Mouse (Mus musculus) gastrocnemius, adult 18-20 months (tissue): ENCODE results near the gene Peli1. TPM values are rescaled to one million over a fixed set of nuclear protein-coding genes. Genes with fewer than 3 reads are reported as not detected.

ENCODE experiments used
- DNase-seq: peaks from one replicate; pipeline ENCODE4 v3.0.0; 2021; ENCODE audit warnings: low spot score
- total RNA-seq, 2 experiments: library from RNA; stranded (reverse); gene quantifications; 2 replicates each; pipeline ENCODE4 v1.2.3; 2021

Gene Peli1
- total RNA-seq, 2 experiments from 2014 or later = 8.5 to 13.4 TPM

DNA sequence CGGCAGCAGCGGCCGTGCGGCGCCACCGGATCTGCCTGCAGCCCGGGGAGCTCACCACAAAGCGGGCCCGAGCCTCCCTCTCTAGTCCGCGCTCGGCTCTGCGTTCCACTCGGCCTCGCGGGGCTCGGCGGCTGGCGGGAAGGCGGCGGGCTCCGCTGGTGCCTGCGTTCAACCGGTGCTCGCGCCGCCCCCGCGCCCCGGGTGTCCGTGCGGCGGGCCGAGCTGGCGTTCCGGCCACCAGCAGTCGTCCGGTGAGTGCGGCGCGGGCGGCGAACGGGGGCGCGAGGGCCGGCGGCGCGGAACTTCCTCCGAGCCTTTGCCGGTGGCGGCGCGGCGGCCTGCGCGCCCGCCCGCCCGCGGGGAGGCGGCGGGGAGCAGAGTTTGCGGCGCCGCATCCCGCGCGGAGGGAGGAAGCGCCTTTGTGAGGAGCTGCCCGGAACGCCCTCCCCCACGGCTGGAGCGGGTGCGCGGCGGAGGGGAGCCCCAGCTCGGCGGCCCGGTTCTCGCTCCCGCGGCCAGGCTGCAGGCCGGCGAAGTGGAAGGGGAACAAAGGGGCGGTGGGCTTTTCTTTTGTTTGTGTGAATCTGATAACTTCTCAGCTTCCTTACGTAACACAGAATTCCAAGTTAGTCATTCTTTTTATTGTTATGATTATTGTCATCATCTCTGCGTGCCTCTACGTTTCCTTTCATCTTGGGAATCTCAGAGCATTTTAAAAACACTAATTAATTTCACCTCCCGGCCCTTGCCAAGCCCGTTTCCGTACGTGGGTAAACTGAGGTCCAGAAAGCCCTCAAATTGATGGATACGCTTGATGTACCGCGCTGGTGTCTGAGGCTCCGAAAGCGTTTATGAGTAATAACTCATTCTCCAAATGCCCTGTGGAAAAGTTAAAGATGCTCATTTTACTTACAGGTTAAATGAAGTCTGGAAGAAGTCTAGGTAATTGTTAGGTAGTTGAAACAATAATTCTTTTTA, 626 bp downstream of the Peli1 start:
- peak; percentile 51 for DNase-seq

DNA sequence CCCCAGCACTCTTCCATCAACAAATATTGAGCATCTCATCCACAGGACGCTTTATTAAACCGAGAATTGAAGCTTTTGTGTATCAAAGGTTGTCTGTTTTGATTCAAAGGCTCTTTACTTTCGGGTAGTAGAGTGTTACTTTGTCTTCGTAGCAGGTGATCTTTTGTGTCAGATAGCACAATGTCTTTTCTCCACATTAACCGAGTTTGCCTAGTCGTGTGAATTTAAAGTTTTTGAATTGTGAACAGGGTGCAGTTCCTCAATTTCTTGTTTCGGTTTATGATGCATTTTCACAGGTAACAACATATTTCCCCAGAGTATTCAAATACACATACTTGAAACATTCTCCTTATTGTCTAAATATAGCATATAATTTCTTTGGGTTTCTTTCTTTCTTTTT, 1.5 kb downstream of the Peli1 start:
- no peak for DNase-seq

DNA sequence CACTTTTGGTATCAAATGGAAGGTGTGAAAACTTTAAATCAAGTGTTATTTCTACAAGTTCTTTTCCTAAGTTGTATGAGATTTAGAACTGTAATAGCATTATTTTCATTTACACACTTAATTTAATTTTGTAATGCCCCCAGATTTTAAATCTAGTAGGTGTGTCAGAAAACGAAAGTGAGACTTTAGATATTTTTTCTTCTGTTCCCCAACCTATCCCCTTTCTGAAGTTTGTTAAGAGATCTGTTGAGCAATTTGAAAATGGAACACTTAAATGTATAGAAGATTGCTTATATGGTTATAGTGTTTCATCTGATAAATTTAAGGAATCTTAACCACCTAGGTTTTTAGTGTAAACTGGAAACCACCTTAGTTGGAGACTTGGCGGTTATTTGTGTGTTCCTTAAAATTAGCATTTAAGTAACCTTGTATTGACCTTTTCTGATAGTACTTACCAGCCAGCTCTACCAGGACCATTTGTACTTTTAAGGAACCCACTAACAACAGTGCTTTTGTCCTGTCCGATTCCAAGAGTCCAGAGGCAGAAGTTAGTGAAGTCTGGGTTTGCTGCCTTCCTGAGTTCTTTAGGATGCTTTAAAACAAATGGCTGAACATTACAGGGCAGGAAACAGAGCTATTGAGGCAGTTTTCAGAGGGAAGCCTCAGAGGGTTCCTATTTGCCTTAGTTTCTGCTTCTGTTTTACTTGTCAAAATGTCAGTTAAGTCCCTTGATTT, 2.2 kb downstream of the Peli1 start:
- DNase-seq = no peak

DNA sequence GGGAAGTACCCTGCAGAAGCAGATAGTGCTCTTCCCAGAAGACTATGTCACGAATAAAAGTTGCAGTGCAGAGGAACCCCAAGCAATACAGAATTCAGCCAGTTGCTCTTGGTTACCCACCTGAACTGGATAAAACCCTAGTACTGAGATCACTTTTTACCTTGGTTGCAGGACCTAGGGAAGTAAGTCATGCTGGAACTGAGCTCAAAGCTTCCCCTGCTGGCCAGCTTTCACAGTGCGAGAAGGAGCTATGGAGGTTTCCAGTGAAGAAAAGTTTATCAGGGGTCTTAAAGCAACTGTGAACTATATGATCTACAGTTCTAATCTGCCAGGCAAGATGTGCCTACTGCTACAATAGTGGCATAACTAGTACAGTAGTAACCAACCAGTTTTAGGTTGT, 5.5 kb downstream of the Peli1 start:
- no peak for DNase-seq

DNA sequence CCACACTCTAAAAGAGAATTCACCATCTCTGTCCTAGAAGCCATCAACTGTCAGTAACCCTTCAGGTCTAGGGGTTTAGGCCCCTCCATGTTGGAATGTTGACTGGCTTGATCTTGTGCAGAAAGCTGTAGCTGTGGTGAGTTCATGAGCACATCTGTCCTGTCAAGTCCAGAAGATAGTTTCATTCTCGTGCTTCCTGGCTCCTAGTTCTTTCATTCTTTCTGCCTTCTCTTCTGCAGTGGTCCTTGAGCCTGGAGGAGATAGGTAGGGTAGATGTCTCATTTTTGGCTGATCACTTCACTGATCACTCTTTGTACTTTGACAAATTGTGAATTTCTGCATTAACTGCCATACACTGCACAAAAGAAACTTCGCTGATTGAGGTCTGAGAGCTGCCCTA, 7.4 kb downstream of the Peli1 start:
- DNase-seq = no peak

DNA sequence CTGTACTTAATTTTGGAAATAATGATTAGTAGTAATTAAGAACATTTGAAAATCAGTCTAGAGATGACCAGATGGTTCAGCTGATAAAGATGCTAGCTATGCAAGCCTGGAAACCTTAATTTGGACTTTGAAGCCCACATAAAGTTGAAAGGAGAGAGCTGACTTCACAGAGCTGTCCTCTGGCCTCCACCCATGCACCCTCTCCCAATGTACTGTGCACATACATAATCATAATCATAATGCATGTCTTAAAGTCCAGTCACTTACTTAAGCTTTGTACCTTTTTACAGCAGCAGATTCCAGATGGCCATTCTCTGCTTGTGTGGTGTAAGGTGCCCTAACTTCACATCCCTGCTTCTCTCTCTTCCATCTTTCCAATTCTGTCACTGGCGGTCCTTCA, 9.6 kb downstream of the Peli1 start:
- DNase-seq = no peak

DNA sequence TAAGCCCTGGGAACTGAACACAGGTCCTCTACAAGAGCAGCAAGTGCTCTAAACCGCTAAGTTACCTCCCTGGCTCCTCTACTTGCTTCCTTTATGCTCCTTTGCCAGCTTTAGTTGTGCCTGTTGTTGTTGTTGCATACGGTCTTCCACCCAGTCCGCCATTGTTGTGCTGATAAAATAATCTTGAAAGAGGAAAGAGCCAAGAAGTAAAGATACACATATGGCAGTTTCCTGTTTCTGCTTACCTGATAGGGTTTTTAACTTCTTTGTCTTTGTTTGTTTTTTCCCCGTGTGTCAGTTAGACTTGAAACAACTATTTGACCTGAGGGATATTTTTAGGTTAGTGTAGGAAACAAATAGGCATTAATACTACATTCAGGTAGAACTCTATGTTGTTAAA, 10.2 kb downstream of the Peli1 start:
- no peak for DNase-seq

DNA sequence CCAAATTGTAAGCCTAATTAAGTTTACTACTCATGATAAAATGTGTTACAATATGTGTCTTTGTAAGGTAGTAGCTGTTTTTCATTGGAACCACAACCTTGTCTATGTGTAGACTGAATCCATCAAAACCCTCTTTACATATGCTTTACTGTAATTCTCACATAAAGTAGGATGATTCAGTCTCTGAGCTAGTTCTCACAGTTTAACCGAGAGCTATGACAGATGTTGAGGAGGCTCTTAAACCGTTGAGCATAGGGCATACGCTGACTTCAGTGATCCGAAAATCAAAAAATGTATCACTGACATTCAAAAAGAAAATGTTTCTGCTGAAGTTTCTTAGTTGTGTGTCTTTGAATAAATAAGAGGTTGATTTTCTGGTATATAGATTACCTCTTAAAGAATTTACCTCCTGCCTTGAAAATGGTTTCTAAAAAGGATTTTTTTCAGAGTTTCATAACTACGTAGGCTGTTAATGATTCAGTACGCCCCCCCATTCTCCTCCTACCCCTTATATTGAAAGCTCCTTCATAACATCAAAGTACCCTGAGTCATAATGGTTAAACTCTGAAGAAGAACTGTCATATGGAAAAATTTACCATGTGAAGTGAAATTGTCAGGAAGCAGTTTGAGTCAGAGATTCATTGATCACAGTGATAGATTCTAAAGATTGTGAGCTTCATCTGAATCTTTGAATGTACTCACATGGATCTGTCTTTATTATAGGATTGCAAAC, 11.3 kb downstream of the Peli1 start:
- no peak for DNase-seq

DNA sequence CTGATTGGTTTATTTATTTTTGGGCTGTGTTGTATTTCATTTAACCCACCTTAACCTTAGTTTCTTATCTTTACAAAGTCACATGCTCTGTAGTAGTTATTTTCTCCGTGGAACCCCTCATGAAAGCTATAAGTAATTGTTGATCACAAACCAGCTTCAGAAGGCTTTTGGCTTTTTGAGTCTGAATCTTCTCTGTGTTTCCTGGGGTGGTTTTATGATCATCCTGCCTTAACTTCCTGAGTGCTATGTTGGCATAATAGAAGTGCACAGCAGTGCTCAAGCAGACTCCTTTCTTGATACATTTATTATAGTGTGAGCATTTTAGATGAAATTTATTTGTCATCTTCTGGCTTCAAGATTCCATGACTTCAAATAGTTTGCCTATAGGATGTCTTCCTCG, 12.1 kb downstream of the Peli1 start:
- DNase-seq = no peak

DNA sequence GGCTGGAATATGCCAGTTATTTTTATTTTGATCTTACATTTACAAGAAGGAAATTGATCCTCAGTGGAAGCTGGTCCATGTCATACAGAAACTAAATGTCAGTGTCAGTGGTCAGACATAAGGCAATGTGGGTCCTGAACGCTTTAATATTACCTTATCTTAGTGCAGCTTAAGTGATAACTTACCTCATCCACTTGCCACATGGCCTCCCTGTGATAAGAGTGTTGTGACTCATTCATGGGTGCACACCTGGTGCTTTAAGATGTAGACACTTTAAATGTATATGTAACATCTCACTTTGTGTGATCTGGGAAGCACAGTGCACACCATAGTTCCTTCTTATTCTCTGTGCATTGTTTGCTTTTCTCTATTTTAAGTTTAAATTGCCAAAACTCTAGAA, 14.3 kb downstream of the Peli1 start:
- DNase-seq = no peak

DNA sequence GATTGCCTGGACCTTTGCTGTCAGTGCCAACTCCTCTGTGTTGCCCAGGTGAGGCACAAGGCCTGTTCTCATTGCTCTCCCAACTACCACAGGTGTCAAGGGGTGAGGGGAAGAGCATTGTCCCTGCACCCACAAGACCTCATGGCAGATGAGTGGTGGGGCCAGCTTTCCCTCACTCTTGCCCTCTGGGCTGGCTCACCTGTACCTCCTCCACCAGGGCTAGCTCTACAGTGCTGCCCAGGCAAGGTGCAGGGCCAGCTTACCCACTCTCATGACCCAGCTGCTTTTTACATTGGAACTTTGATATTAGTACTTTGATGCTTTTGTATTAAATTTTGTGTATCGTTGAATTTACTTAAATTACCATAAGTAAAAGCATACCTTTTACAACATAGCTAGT, 16.0 kb downstream of the Peli1 start:
- DNase-seq = no peak

DNA sequence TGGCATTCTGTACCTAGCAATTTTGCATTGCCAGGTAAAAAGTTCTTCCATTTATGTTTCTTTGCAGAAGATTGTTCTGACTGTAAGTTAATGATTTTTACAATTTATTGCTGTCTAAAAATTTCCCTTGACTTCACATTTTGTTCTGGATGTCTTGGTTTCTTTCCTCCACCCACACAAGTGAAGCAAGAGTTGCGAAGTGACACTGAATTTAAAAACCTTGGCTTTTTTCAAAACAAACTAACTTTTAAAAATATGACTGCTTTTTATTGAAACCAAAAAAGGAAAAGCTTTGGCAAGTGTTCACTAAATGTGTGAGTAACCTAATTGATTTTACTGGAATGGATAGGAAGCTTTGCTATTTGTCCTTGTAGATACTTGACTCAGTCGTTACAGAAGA, 18.2 kb downstream of the Peli1 start:
- DNase-seq = no peak

DNA sequence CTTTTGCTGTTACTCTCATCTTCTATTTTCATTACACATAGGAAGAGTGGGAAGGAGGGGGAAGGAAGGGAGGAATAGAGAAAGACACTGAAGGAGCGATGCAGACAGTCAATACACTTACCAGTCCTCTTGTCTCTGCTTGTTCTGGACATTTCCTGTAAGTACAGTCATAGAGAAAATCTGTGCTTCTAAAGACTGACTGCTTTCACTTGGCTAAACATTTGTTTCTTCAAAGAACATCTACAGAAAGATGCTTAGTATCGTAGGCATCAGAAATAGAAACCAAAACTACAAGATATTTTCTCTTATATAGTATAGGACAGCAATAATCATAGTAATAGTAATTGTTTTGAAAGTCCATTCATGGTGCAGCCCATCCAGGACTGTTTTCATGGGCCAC, 23.4 kb downstream of the Peli1 start:
- no peak for DNase-seq

DNA sequence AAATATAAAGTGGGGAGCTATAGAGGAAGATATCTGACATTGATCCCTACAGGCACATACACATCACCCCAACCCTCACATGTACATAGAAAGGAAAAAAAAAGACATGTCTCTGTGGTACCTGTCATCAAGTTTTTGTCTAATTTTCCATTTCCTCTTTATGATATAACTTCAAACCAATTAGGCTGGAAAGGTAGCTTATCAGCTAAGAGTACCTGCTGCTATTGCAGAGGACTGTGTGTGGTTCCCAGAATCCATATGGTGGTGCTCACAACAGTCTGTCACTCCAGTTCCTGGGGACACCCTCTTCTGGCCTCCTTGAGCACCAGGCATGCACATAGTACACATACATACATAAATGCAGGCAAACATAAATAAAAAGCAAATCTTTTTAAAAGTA, 24.7 kb downstream of the Peli1 start:
- DNase-seq = no peak

DNA sequence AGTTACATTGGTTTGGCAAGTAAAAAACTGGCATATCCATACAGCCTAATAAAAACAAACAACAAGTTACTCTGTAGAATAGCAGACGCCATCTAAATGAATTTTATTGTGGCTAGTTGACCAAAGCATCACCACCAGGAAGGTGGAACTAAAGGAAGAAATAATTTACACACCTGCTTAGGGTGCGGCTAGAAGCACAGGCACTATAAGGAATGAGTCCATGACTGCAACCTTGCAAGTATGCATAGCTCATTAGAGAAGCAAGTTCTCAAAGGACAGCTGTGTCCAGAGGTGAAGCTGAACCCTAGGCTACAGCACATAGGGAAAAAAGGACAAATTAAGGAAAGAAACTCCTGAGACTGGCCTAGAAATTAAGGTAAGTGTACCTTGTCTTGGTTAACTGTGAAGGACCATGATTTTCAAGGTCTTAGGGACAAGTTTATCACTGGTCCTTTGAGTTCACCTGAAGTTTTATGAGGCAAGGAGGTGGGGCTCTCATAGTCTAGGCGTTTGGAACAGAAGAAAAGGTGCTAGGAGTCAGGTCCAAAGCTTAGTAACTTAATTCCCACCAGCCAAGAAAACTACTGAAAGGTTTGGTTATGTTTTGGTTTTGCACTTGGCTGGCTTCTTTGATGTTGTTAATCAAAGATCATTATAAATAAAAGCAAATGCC, 25.7 kb downstream of the Peli1 start:
- no peak for DNase-seq

DNA sequence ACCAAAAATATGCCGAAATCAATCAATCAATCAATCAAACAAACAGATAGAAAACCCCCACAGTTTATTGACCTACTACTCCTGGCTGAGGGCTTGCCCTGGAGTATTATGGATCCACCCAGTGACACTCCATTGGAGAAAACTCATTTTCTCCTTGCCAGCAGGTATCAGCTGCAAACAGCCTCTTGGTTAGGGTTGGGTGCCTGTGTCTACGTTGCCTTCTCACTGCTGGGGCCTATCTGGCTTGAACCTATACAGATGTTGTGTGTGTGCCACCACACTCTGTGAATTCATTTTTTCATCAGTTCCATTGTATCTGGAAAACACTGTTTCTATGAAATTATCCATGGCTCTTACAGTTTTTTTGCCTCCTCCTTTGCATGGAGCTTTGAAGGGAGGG, 30.6 kb downstream of the Peli1 start:
- no peak for DNase-seq

DNA sequence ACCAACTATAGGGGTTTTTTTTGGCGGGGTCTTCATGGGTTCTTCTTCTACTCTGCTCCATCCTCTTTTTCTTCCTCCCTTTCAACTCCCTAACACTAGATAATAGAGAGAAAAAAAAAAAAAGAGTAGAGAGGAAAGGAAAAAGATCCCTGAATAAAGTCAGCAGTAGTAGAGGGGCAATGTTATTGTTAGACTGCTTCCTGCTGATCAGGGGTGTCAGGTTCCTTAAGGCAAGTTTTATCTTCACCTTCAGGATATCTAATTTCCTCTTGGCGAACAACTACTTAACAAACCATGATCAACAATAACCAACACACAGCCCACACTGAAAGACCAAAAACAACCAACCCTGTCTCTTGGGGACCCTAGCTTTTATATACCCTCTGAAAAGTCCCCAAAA, 31.3 kb downstream of the Peli1 start:
- DNase-seq = no peak

DNA sequence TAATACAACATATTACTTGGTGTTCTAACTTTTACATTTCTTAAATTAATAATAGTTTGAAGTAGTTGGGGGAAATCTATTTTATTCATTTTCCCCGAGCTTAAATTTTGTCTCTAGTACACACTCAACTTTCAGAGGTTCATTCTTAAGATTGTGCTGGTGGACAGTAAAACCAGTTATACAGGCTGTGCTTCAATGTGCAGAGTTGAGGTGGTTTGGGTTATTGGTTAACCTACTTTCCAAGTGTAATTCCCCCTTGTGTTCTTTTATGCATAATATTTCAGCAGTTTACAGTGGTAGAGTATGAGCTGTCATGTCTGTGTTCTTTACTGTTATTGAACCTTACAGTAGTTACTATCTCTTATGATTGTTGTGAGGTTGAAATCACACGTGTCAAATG, 40.6 kb downstream of the Peli1 start:
- DNase-seq = no peak

DNA sequence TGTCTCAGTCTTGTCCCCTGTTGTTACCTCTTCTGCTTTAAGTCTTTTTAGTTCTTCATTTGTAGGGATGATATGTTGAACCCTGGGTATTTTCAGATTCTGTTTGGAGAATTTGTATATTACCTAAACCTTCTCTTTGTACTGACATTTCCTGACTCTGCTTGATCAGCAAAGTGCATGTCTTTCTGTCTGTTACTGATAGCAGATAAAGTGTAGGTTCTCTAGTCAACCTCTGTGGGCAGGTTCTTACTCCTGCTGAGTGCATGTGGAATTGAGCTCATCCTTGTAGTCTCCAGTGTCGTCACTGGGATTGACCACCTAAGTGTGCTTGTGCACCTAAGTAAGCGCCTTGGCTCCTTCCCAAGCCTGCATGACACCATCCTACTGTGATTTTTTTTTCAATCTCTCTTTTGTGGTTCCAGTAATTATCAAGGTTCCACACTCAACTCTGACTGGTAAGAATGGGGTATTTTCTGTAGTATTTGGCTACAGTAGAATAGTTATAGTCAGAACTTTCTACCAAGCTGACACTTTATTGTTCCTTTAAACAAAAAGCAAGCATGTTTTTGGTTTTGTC, 43.9 kb downstream of the Peli1 start:
- no peak for DNase-seq

DNA sequence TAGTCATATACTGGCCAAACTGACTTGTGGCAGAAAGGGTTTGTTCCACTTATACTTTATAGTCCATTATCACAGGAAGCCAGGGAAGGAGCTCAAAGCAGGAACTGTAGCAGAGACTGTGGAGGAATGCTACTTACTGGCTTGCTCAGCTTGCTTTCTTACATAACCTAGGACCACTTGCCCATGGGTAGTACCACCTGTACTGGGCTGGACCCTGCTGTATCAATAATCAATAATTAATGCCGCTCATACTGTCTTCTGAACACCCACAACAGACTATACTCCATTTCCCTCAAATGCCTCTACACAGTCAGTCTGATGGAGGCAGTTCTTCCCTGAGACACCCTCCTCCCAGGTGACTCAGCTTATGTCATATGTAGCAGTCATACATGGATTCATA, 48.4 kb downstream of the Peli1 start:
- no peak for DNase-seq

DNA sequence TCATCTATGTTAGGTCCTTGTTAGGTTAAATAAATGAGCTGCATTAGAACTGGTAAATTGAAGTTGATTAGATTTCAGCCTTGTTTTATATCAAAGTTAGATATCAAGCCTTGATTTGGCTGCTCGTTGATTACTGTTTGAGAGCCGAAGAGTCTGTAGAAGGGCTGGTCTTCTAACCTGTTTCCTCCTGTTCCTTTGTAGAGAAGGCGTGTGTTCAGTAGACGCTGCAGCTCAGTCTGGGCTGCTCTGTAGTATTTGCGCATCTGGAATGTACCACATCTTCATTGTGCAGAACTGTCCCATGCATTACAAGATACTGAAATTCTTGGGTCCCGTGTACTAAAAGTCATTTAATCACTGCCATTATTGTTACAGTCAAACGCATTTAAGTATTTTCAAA, 50.2 kb downstream of the Peli1 start:
- no peak for DNase-seq
